Mouse (Mus musculus): ENCODE data around the gene Klhl29.

DNA sequence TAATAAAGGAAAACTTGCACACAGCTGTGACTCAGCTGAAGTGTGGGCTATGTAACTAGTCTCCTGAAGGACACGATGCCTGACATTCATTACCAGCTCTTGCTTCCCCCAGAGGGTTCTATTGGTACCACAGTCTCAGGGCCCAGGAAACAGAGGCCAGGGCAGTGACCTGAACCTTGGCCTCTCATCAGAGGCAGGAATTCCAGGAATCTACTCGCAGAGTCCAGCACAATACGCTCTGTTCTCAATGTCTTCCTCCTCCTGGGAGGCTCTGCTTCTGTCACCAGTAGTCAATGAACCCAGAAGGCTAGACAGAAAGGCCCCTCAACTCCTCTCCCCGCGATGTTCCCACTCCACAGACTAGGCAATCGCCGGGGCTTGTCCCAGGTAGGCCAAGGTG is 125.4 kb downstream of the Klhl29 start:
- TF ChIP-seq CTCF (IDR thresholded peaks at IDR 0.05; ENCODE audit: borderline replicate concordance, control insufficient read depth, extremely low read depth, insufficient read depth, low read length, poor library complexity): no peak
- no peak for TF ChIP-seq POLR2A (IDR thresholded peaks at IDR 0.05; ENCODE audit: control insufficient read depth, extremely low read depth, insufficient read depth, low read length, poor library complexity)
